Mouse (Mus musculus) liver, adult 2 months (tissue): ENCODE data around the gene Man2b2. TPM values are rescaled to one million over a fixed set of nuclear protein-coding genes. Genes with fewer than 3 reads are reported as not detected.

Experiments
- DNase-seq: peaks from one replicate; pipeline ENCODE4 v3.0.0-alpha.2; 2011; ENCODE audit warnings: low read depth, low spot score; ENCODE audit errors: extremely low read depth
- H3K27ac ChIP-seq: fragments of 200-500 bp; replicated peaks from 2 replicates; pipeline ENCODE4 v1.5.1; 2012; ENCODE audit warnings: low read depth, mild to moderate bottlenecking, control low read depth, inconsistent platforms, low read length; ENCODE audit not compliant: insufficient read depth
- H3K27me3 ChIP-seq: fragments of 200-500 bp; 2 replicates; pipeline ENCODE4 v1.6.1; 2012; ENCODE audit warnings: mild to moderate bottlenecking, moderate library complexity, low read length, inconsistent platforms; ENCODE audit not compliant: control insufficient read depth, insufficient read depth
- H3K36me3 ChIP-seq: fragments of 200-500 bp; 2 replicates; pipeline ENCODE4 v1.6.1; 2012; ENCODE audit warnings: low read length, inconsistent platforms; ENCODE audit not compliant: control insufficient read depth, insufficient read depth
- H3K4me1 ChIP-seq: fragments of 200-500 bp; 2 replicates; pipeline ENCODE4 v1.6.1; 2011; ENCODE audit warnings: low read length; ENCODE audit not compliant: control insufficient read depth, insufficient read depth
- H3K4me3 ChIP-seq: fragments of 200-500 bp; 2 replicates; pipeline ENCODE4 v1.5.1; 2011; ENCODE audit warnings: low read depth, mild to moderate bottlenecking, control low read depth, low read length, moderate library complexity; ENCODE audit not compliant: insufficient read depth
- H3K79me2 ChIP-seq: fragments of 200-500 bp; 2 replicates; pipeline ENCODE4 v1.6.1; 2012; ENCODE audit warnings: inconsistent platforms, mild to moderate bottlenecking, low read length, moderate library complexity; ENCODE audit not compliant: control insufficient read depth, insufficient read depth
- H3K9ac ChIP-seq: fragments of 200-500 bp; 2 replicates; pipeline ENCODE4 v1.6.1; 2012; ENCODE audit warnings: low read depth, mild to moderate bottlenecking, control low read depth, inconsistent platforms, low read length
- CTCF ChIP-seq: fragments of 200-500 bp; IDR thresholded peaks from 2 replicates; pipeline ENCODE4 v1.5.1; 2011; ENCODE audit warnings: low read depth, low read length, control low read depth
- POLR2A ChIP-seq: fragments of 200-500 bp; IDR thresholded peaks from 2 replicates; pipeline ENCODE4 v1.6.1; 2011; ENCODE audit warnings: low read length, control low read depth; ENCODE audit not compliant: insufficient read depth; ENCODE audit errors: extremely low read depth
- WGBS: fragments of 180-500 bp; shearing (Covaris S2); methylation state at CpG from one replicate; pipeline ENCODE4 v1.1.7; 2018; 5-methylcytosine and 5-hydroxymethylcytosine counted together
- polyA plus RNA-seq: library from polyadenylated mRNA; depleted of rRNA; stranded (reverse); fragments of >200 nt; gene quantifications from 2 replicates; pipeline ENCODE4 v1.2.3, GENCODE M21; 2012; rRNA removed
- total RNA-seq: library from RNA; depleted of rRNA; stranded (reverse); fragments of >200 nt; gene quantifications from 2 replicates; pipeline ENCODE4 v1.2.3, GENCODE M21; 2014; rRNA removed

The Man2b2 gene
- total RNA-seq (33.8 and 44.6 TPM in 2 replicates), polyA plus RNA-seq (78.7 and 90.9 TPM in 2 replicates)

GRCm38 (mm10) chr5:36829913-36830879 is at the start of gene Man2b2:
TSS of gene Man2b2 (minus strand) at chr5:36830653.
- H3K4me1 ChIP-seq: peaks cover 3% of the 10 kb centered on the region; the same call in 1 of the 2 replicates
- H3K9ac ChIP-seq: peak within 1 kb of the TSS; percentile 84
- DNase-seq: peak; percentile 49
- peak within 1 kb of the TSS; percentile 78 for H3K4me3 ChIP-seq
- H3K79me2 ChIP-seq: no peaks in the 10 kb centered on the region
- TF ChIP-seq POLR2A (0 out of 2 replicates have a peak, but pooled peaks have one; percentile 47), CTCF (peak; percentile 97)
- 2% methylated on average over 46 of the region's 46 CpGs for WGBS
- H3K27me3 ChIP-seq: no peaks in the 10 kb centered on the region
- H3K36me3 ChIP-seq: no peaks in the 10 kb centered on the region; the same call in 1 of the 2 replicates
- 0 out of 2 replicates have a peak within 1 kb of the TSS, but pooled peaks have one; percentile 14 for H3K27ac ChIP-seq

GRCm38 (mm10) chr5:36878801-36879200 is 48.3 kb upstream of the Man2b2 start:
- WGBS: 70% methylated on average over 4 of the region's 4 CpGs
- TF ChIP-seq POLR2A (no peak), CTCF (no peak)
- Histone ChIP-seq H3K79me2 (no peaks in the 10 kb centered on the region), H3K4me1 (no peaks in the 10 kb centered on the region), H3K9ac (no peak overlapping the region), H3K27me3 (no peaks in the 10 kb centered on the region), H3K27ac (no peak overlapping the region), H3K4me3 (no peak overlapping the region), H3K36me3 (no peaks in the 10 kb centered on the region)
- no peak for DNase-seq

GRCm38 (mm10) chr5:36877641-36878040 is 47.2 kb upstream of the Man2b2 start:
- Histone ChIP-seq H3K9ac (no peak overlapping the region), H3K27me3 (no peaks in the 10 kb centered on the region), H3K36me3 (no peaks in the 10 kb centered on the region), H3K79me2 (no peaks in the 10 kb centered on the region), H3K4me1 (no peaks in the 10 kb centered on the region), H3K4me3 (no peak overlapping the region), H3K27ac (no peak overlapping the region)
- TF ChIP-seq POLR2A: no peak
- 75% methylated on average over 2 of the region's 2 CpGs for WGBS
- no peak for DNase-seq

- Histone ChIP-seq H3K36me3 (no peaks in the 10 kb centered on the region), H3K27ac (no peak overlapping the region), H3K9ac (no peak overlapping the region), H3K4me3 (no peak overlapping the region), H3K27me3 (no peaks in the 10 kb centered on the region), H3K79me2 (no peaks in the 10 kb centered on the region), H3K4me1 (no peaks in the 10 kb centered on the region)
- no peak for TF ChIP-seq POLR2A
- DNase-seq: no peak
- 68% methylated on average over 7 of the region's 7 CpGs for WGBS
Observed at GRCm38 (mm10) chr5:36876777-36877396, 46.4 kb upstream of the Man2b2 start.

- Histone ChIP-seq H3K79me2 (no peaks in the 10 kb centered on the region), H3K36me3 (no peaks in the 10 kb centered on the region), H3K4me1 (no peaks in the 10 kb centered on the region), H3K27ac (no peak overlapping the region), H3K27me3 (no peaks in the 10 kb centered on the region), H3K4me3 (no peak overlapping the region), H3K9ac (no peak overlapping the region)
- no peak for DNase-seq
- 73% methylated on average over 4 of the region's 4 CpGs for WGBS
- TF ChIP-seq CTCF (no peak), POLR2A (no peak)
Observed at GRCm38 (mm10) chr5:36875956-36876355, 45.5 kb upstream of the Man2b2 start.

GRCm38 (mm10) chr5:36870916-36871315 is 40.5 kb upstream of the Man2b2 start:
- 84% methylated on average over 6 of the region's 6 CpGs for WGBS
- Histone ChIP-seq H3K36me3 (no peaks in the 10 kb centered on the region), H3K79me2 (no peaks in the 10 kb centered on the region), H3K4me1 (no peaks in the 10 kb centered on the region), H3K27me3 (peaks cover 7% of the 10 kb centered on the region; the same call in 1 of the 2 replicates), H3K27ac (no peak overlapping the region), H3K4me3 (no peak overlapping the region), H3K9ac (no peak overlapping the region)
- TF ChIP-seq CTCF: no peak
- TF ChIP-seq POLR2A: no peak
- no peak for DNase-seq
